Mouse (Mus musculus): ENCODE data around the gene Fam20b.
A peak's percentile ranks its signal among the peaks of the same experiment; 100 is the strongest.

Fam20b gene

GRCm38 (mm10) chr1:156730802-156731201, 11.9 kb upstream of the Fam20b start:
- no peak for DNase-seq (ENCODE audit: low spot score in 2 of 2)

- no peak for DNase-seq (ENCODE audit: low spot score in 2 of 2)
Measured at GRCm38 (mm10) chr1:156727234-156728108, 8.6 kb upstream of the Fam20b start.

DNA sequence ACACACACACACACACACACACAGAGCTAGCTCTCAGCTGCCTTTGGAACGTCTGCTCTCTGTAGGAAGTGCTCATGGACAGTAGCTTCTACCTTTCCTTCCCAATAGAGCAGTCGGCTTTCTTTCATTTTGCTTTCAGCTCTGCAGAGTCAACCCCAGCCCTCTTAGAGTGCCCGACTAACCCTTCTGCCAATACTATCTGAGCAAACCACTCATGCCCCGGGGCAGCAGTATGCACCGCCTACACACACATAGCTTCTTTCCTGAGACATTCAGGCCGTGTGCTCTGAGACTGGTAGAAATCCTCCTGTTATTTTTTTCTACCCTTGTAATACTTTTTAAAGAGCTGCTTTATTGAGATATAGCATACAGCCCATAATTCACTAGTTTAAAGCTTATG, 3.2 kb upstream of the Fam20b start:
- no peak for DNase-seq (ENCODE audit: low spot score in 2 of 2)

DNA sequence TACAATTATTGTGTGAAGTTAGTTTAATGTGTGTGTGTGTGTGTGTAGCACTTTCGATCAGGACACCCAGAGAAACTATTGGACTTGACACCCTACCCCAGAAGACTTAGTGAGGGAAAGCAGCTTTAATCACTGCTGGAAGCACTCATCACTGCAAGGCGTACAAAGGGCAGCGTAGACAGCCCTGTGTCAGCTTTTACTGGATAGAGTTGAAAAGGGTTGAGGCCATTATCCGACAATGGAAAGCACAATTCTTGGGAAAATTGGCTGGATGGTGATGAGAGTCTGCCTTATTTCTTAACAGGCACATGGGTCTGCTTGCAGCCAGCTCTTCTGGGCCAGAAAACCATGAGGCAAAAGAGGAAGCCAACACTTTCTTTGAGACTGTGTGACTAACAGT, 1.2 kb upstream of the Fam20b start:
- DNase-seq (ENCODE audit: low spot score in 2 of 2), result no peak

DNA sequence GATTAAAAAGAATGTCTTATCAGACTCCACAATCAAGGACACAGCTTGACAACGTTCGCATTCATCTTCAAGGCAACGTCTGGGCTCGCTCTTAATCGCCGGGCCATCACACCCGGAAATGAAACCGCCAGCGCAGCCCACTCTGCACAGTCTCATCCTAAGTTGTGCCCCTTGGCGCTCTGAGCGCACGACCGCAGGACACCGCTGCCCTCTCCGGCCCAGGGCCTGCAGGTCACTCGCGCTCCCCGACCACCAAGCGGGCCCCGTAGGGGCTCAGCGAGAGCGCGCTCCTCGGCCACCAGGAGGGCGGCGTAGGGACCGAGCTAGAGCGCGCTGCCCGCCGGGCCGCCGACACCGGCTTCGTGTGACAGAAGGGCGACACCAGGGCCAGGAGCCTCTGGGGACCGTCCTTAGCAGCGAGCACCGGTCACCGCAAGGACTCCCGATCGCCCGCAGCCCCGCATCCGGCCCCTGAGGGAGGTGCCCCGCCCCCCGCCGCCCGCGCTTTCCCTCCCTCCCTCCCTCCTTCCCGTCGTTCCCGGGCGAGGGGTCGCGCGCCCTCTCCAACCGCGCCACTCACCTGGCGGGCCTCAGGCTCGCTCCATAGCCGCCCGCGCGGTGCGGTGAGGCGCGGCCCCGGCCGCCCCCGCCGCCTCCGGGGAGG, 468 bp downstream of the Fam20b start:
- peak; percentile 60 to 62 for DNase-seq (ENCODE audit: low spot score in 2 of 2)

DNA sequence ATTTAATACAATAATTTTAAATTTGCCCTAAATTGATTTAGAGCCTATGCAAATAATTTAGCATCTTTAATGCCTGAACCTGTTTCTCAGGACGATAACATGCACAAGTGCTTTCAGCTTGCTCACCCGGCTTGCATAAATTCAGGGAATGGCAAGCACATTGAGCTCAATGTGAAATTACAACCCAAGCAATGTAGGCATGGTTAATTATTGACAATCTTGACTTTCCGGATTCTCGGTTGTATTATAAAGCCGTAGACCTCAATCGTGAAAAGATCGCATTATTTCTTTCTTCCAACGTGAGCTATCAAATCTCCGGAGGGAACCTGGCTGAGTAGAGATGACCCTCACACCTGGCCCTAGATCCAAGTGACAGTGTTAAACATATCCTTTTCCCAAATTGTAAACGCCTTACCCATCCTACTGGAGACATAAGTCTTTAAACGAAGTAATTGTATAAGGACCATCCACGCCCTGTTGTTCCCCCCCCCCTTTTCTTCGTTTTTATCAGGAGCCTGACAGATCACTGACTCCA, 1.1 kb downstream of the Fam20b start:
- no peak for DNase-seq (ENCODE audit: low spot score in 2 of 2)

DNA sequence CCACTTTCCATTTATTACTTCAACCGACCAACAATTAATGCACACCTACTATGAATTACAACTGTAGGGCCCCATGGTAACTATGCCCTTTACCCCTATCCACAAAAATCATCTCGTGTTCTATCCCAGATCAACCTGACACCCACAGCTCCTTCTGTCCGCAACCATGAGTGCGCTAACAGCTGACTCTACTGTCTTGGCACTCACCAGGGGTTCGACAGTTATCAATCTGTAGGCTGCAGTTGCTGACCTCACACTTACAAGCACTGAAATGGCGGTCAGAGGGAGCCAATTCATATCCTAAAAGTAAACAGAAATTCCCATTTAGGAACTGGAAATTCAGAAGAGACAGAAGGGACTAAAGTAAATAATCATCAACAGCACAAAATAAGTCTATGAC, 2.2 kb downstream of the Fam20b start:
- DNase-seq (ENCODE audit: low spot score in 2 of 2), result no peak

DNA sequence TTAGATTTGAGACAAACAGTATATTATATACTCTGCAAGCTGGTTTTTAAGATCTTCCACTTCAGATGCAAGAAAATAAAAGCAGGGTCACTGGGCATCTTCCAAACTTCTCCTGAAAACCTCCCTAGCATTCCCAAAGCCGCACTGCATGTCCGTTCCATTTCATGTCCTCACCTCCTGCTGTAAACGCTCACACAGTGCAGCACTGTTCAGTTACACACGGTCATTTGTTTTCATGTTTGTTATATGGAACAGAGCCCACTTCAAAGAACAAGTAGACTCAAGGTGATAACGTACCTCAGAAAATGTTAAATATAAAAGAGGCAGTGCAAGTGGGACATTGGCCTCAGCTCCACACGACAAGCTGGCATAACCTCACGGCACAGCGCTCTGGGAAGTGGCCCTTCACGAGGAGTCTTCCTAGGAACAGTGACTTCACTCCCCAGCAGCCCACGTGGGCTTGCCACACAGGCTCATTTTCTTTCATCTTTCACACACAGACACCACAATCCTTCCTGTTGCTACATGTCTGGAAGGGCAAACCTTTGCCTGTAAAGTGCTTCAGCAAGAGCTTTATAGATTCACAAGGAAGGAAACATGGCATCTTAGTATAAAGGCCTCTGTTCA, 8.3 kb downstream of the Fam20b start:
- DNase-seq (ENCODE audit: low spot score in 2 of 2), result no peak

DNA sequence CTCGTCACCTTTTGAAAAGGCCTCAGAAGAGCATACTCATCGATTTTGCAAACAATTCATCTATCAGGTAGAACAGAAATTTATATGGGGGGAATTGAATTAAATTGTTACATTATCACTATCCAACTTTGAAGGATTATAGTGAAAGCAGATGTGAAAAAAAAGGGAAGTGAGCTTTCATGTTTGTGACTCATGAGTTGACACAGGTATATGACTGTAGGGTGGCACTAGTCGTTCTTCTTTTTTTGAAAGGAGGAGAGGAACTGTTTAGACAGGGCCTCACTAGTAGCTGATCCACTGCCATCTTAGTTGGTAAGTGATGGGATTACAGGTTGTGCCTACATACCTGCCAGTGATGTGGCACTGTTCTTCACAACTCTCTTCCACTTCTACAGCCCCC, 10.2 kb downstream of the Fam20b start:
- no peak for DNase-seq (ENCODE audit: low spot score in 2 of 2)

DNA sequence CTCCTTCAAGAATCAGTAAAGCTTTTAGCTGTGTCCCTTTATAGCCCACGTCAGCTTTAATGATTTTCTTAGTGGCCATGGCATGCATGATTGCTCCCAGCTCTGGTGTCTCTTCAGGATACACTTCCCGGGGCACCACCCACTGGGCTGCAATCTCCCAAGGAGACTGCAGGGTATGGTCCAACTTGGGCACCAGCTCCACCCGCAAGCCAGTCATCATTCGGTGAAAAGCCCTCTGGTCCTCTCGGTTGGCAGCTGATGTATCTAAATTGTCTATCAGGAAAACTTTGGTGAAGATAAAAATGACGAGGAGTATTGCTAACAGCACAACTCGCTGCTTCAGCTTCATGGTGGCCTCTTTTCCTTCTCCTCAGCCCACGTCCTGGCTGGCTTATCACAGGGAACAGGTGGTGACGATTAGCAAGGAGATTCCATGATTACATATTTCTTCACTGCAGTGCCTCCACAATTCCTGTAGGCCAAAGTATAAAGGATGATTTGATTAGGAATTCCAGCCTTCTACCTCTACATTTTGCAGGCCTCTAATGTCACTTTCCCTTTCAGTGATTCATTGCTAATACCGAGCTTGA, 13.1 kb downstream of the Fam20b start:
- DNase-seq (ENCODE audit: low spot score in 2 of 2), result no peak

GRCm38 (mm10) chr1:156703444-156703843, 15.4 kb downstream of the Fam20b start:
- DNase-seq (ENCODE audit: low spot score in 2 of 2), result no peak

- DNase-seq (ENCODE audit: low spot score in 2 of 2), result no peak
Measured at GRCm38 (mm10) chr1:156702151-156702550, 16.7 kb downstream of the Fam20b start.

DNA sequence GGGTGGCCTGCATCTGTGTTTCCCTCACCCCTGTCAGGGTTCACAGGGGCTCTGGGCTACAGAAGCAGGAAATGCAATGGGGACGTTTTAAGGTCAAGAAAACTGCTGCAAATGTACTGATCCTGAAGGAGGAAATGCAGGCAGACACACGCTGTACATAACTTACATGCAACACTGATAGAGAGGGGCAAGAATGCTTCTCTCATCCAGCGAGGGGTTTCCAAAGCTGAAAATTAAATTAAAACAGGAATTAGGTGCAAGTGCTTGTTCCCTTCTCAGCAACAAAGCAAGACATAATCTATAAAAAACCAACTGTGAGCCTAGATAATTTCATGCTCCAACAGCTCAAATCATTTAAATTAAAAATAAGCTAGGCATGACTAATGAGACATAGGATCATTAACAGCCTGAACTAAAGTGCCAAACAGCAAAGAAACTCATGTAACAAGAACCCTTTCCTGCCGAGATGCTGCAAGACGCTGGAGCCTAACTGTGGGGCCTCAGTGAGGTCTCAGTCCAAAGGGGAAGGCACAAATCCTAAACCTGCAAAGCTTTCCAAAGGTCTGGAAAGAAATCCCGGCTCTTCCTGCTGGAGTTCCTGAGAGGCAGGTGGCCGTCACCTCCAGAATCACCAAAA, 32.7 kb downstream of the Fam20b start:
- DNase-seq (ENCODE audit: low spot score in 2 of 2), result no peak

DNA sequence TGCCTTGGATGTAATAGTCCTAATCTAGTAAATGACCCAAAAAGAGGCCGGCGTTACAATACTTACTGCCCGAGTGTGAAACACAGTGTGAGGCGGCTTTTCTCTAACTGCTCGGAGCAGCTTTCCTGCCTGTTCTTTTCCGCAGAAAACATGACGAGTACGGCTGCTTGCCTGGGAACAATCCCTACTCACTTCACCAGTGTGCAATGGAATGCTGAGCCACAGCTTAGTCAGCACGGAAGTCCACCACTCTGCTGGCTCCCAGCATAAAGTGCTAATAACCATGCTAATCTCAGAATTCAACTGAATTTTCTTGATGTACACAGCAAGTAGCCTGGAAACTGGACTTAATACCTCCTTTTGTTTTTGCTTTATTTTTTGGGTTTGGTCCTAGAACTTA, 39.3 kb downstream of the Fam20b start:
- DNase-seq (ENCODE audit: low spot score in 2 of 2), result no peak

DNA sequence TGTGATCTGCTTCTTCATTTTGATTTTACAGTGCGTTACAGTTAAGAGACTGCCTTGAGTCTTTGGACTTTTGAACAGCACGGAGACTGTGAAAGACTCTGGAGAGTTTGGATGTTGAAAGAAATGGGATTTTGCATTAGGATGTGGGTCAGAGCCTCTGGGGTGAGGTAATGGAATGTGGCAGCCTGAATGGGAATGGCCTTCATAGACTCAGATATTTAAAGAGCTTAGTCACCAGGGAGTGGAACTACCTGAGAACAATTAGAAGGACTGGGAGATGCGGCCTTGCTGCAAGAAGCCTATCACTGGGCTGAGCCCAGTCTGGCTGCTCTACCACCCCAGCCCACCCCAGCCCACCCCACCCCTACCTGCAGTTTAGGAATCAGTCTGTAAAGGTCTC, 41.7 kb downstream of the Fam20b start:
- no peak for DNase-seq (ENCODE audit: low spot score in 2 of 2)

GRCm38 (mm10) chr1:156676596-156676995, 42.3 kb downstream of the Fam20b start:
- peak in 1 of 2 experiments; percentile 54 for DNase-seq (ENCODE audit: low spot score in 2 of 2)

DNA sequence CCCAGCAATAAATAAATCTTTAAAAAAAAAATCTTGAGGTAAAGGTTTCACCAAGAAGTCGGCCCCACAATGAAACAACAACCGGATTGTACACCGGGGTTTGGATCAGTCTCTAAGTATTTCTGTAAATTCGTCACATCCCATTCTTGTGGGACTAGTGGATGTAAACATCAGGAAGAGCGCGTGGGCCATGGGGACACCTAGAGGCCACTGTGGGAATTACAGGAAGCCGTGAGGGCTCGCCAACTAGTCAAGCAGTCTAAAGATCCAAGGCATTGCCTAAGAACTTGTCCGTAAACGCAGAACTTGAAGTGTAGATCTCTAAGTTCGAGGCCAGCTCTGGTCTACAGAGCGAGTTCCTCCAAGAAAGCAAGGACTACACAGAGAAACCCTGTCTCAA, 42.7 kb downstream of the Fam20b start:
- DNase-seq (ENCODE audit: low spot score in 2 of 2), result peak in 1 of 2 experiments; percentile 61

GRCm38 (mm10) chr1:156674195-156675000, 44.5 kb downstream of the Fam20b start, which contains the start of gene Tor3a:
Gene Tor3a (minus strand): TSS chr1:156674356.
- DNase-seq (ENCODE audit: low spot score in 2 of 2), result peak; percentile 66 to 76

GRCm38 (mm10) chr1:156673476-156674194, 45.3 kb downstream of the Fam20b start:
- DNase-seq (ENCODE audit: low spot score in 2 of 2), result no peak
